Mouse (Mus musculus) CD4-positive, CD25-positive, alpha-beta regulatory T cell, adult 9 weeks (primary cell): ENCODE results near the gene Izumo2. TPM values are rescaled to one million over a fixed set of nuclear protein-coding genes. Genes with fewer than 3 reads are reported as not detected.

Experiments used
- polyA plus RNA-seq: library from polyadenylated mRNA; unstranded; fragments of 100-300 nt; shearing (Covaris generic); gene quantifications from one replicate; pipeline ENCODE4 v1.2.1, GENCODE M21; 2017

The Izumo2 gene
- not detected for polyA plus RNA-seq

DNA sequence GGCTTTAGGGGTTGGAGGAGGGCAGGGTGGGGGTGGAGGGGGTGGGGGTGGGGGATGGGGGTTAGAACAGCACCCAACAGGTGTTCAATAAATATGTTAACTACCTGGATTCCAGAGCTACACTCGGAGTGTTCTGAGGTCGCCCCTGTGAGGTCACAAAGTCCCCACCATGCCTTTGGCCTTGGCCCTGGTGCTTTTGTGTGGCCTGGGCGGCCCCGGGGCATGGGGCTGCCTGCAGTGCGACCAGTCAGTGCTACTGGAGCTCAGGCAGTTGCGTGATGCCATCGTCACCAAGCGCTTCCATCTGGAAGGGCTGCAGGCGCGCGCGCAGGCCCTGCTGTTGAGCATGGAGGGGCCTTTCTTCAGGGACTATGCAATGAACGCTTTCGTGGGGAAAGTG lies at the start of gene Izumo2:
TSS of gene Izumo2 (plus strand) at position 169 of the 400 bp plus-strand sequence.

DNA sequence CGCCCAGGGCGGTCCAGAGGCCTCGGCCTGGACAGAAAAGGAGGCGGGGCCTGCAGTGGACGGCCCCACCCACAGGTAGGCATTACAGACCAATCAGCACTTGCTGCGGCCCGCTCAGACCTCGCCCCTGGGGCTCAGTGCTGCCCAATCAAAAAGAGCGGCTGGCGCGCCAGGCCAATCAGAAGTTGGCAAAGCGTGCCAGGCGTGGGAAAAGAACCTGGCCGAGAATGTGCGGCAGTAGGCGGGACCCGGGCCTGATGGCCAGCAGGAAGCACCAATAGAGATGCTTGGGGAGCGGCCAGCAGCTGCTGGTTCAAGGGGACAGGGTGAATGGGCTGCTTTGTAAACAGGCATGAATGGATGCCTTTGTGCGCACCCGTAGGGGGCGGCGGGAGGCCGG lies 37.7 kb upstream of the Izumo2 start, which contains the start of gene Myh14:
TSS of gene Myh14 (minus strand) at position 41 of the 400 bp plus-strand sequence.

DNA sequence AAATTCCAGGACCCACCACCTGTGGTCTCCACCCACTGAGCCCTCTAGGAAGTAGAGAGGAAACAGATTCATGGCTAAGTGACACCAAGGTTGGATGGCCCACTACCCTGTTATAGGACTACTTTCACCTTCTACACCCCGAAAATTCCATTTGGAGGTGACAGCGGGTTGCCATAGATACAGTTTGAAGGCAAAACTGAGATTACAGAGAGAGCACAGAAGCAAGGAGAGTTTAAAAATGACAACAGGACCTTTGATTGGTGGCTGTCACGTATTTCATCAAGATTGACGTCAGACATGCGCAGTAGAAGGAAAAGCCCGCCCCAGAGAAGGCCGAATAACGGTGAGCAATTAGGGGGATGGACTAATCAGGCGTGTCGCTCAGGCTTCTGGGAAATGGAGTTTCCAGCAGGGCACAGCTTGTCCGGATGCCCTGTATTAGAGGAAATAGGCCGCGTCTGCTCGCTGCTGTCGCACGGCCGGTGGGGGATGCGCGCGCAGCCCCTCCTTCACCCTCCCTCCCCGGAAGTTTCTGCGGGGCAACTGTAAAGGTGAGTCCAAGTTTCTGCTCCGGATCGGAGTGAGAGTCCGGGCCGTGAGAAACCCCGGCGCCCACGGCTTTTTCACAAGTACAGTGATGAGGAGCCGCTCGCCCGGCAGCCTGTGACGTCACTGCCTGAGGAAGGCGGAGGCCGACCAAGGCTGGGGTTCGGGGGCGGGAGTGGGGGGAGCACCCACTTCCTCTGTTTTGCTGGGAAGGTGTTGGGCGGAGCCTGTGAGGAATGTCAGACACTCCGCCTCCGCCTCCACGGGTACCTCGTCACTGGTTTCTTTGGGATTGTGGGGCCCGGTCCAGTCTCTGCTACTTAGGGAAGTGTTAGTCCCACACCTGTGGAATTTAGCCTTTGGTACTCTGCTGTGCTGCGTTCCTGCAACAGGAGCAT lies 39.8 kb downstream of the Izumo2 start, which contains the start of gene Vrk3:
TSS of gene Vrk3 (plus strand) at position 313 of the 944 bp plus-strand sequence.

DNA sequence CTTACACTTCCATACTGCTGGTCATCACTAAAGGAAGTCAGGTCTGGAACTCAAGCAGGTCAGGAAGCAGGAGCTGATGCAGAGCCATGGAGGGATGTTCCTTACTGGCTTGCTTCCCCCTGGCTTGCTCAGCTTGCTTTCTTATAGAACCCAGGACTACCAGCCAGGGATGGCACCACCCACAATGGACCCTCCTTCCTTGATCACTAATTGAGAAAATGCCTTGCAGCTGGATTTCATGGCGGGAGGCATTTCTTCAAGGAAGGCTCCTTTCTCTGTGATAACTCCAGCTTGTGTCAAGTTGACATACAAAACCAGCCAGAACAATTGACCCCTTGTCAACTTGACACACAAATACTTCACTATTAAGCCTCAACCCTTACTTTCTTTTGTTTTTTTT lies 42.4 kb downstream of the Izumo2 start, which contains the start of gene Zfp473:
TSS of gene Zfp473 (minus strand) at position 101 of the 400 bp plus-strand sequence.

Other genes with a start within 250 kb of the Izumo2 start
- gene Aspdh, start 243.4 kb upstream of the Izumo2 start, polyA plus RNA-seq = not detected
- gene Josd2, start 240.8 kb upstream of the Izumo2 start, polyA plus RNA-seq = 120 TPM
- 132 TPM for gene Emc10, start 212.2 kb upstream of the Izumo2 start, polyA plus RNA-seq
- gene Fam71e1, start 212.2 kb upstream of the Izumo2 start, polyA plus RNA-seq = 3.8 TPM
- not detected for gene Mybpc2, start 184.1 kb upstream of the Izumo2 start, polyA plus RNA-seq
- gene Spib, start 176.7 kb upstream of the Izumo2 start, polyA plus RNA-seq = 1.3 TPM
- gene Pold1, start 159.9 kb upstream of the Izumo2 start, polyA plus RNA-seq = 64.9 TPM
- gene Nr1h2, start 154.8 kb upstream of the Izumo2 start, polyA plus RNA-seq = 141 TPM
- 1.6 TPM for gene Napsa, start 136.4 kb upstream of the Izumo2 start, polyA plus RNA-seq
- gene Kcnc3, start 118.1 kb upstream of the Izumo2 start, polyA plus RNA-seq = not detected
- gene Myh14, start 37.9 kb upstream of the Izumo2 start, polyA plus RNA-seq = not detected
- 112 TPM for gene Vrk3, start 39.7 kb downstream of the Izumo2 start, polyA plus RNA-seq
- gene Zfp473, start 42.3 kb downstream of the Izumo2 start, polyA plus RNA-seq = 0.57 TPM
- gene Nup62, start 107.3 kb downstream of the Izumo2 start, polyA plus RNA-seq = 58.7 TPM
- 2.0 TPM for gene Il4i1, start 107.6 kb downstream of the Izumo2 start, polyA plus RNA-seq
- gene Atf5, start 107.9 kb downstream of the Izumo2 start, polyA plus RNA-seq = 0.36 TPM
- gene Akt1s1, start 140.2 kb downstream of the Izumo2 start, polyA plus RNA-seq = 12.1 TPM
- gene Tbc1d17, start 140.3 kb downstream of the Izumo2 start, polyA plus RNA-seq = 112 TPM
- gene Pnkp, start 148.4 kb downstream of the Izumo2 start, polyA plus RNA-seq = 100 TPM
- 9.9 TPM for gene Ptov1, start 161.0 kb downstream of the Izumo2 start, polyA plus RNA-seq
- gene Med25, start 184.0 kb downstream of the Izumo2 start, polyA plus RNA-seq = 26.9 TPM
- gene Fuz, start 187.3 kb downstream of the Izumo2 start, polyA plus RNA-seq = 50.8 TPM
- gene Ap2a1, start 220.8 kb downstream of the Izumo2 start, polyA plus RNA-seq = 26.9 TPM
- not detected for gene Tsks, start 234.5 kb downstream of the Izumo2 start, polyA plus RNA-seq